Mouse (Mus musculus) forebrain, embryonic 10.5 days (tissue): ENCODE results near the gene Rhbdf2. TPM values are rescaled to one million over a fixed set of nuclear protein-coding genes. Genes with fewer than 3 reads are reported as not detected.

Experiments used
- DNase-seq: peaks from one replicate; pipeline ENCODE4 v3.0.0-alpha.2; 2017; ENCODE audit warnings: low spot score; ENCODE audit errors: extremely low spot score
- H3K27ac ChIP-seq: fragments of 300-500 bp; sonication (generic); 2 replicates; pipeline ENCODE4 v1.5.1; 2016; ENCODE audit warnings: mild to moderate bottlenecking
- H3K27me3 ChIP-seq: fragments of 300-500 bp; sonication (generic); 2 replicates; pipeline ENCODE4 v1.6.1; 2016; ENCODE audit warnings: mild to moderate bottlenecking; ENCODE audit not compliant: poor library complexity, severe bottlenecking
- H3K36me3 ChIP-seq: fragments of 300-500 bp; sonication (generic); replicated peaks from 2 replicates; pipeline ENCODE4 v1.6.1; 2016; ENCODE audit warnings: mild to moderate bottlenecking, moderate library complexity
- H3K4me1 ChIP-seq: fragments of 300-500 bp; sonication (generic); 2 replicates; pipeline ENCODE4 v1.6.1; 2016
- H3K4me3 ChIP-seq: fragments of 300-500 bp; sonication (generic); 2 replicates; pipeline ENCODE4 v1.5.1; 2016; ENCODE audit warnings: mild to moderate bottlenecking, moderate library complexity
- H3K9me3 ChIP-seq: fragments of 300-500 bp; sonication (generic); 2 replicates; pipeline ENCODE4 v1.6.1; 2016; ENCODE audit warnings: mild to moderate bottlenecking, moderate library complexity
- WGBS: fragments of 180-500 bp; shearing (Covaris S2); methylation state at CpG from one replicate; pipeline ENCODE4 v1.1.7; 2016; 5-methylcytosine and 5-hydroxymethylcytosine counted together
- polyA plus RNA-seq: library from polyadenylated mRNA; unstranded; fragments of >200 nt; fragmentation: Nextera tagmentation; extraction: Ambion mirVana; gene quantifications from 2 replicates; pipeline ENCODE4 v1.2.1, GENCODE M21; 2016

Rhbdf2 gene
- polyA plus RNA-seq, 1 experiment from 2014 or later = 3.5 TPM

DNA sequence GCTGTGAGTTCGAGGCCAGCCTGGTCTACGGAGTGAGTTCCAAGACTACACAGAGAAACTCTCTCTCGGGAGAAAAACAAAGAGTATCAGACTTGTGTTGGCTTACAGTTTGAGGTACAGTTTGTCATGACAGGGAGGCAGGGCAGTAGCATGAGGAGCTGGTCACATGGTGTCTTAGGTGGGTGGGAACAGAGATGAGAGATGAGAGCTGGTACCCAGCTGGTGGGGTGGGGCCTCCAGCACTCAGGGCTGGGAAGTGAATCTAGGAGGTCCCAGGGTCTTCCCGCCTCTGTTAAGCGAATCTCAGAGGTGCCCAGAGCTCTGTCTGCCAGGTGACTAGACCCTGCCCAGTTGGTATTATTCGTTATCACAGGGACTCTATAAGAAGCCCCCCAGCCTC is 2.7 kb upstream of the Rhbdf2 start:
- Histone ChIP-seq H3K36me3 (no peaks in the 10 kb centered on the region), H3K4me3 (no peak overlapping the region)

DNA sequence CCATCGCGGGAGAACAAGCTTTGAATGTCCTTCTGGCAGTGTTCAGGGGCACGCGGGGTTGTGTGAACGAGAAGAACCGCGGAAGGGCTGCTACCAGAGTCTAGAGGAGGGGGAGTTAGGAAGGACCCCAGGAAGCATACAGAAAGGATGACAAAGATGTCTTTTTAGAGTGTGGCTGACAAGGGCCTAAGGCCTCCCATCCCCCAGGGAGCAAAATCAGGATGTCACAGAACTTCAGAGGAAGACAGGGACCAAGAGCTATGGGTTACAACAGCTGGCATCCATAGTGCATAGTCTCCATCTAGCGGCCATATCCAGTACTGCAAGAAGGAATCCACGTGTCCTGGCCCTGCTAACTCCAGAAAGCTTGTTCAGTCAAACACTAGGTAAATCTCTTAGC is 1.9 kb upstream of the Rhbdf2 start:
- H3K27ac ChIP-seq = peak overlapping the region; percentile 31; the same call in 1 of the 2 replicates
- H3K36me3 ChIP-seq = no peaks in the 10 kb centered on the region
- H3K4me1 ChIP-seq = peaks cover 28% of the 10 kb centered on the region
- DNase-seq = peak; percentile 85
- H3K9me3 ChIP-seq = no peaks in the 10 kb centered on the region
- H3K27me3 ChIP-seq = peaks cover 17% of the 10 kb centered on the region
- no peak overlapping the region for H3K4me3 ChIP-seq
- 62% methylated on average over 9 of the region's 9 CpGs for WGBS

More for the DNA sequence above, 2.7 kb upstream of the Rhbdf2 start:
- H3K27ac ChIP-seq = no peak overlapping the region
- 87% methylated on average over 6 of the region's 6 CpGs for WGBS
- H3K4me1 ChIP-seq = peaks cover 20% of the 10 kb centered on the region
- H3K9me3 ChIP-seq = no peaks in the 10 kb centered on the region
- peaks cover 9% of the 10 kb centered on the region for H3K27me3 ChIP-seq
- DNase-seq = no peak

DNA sequence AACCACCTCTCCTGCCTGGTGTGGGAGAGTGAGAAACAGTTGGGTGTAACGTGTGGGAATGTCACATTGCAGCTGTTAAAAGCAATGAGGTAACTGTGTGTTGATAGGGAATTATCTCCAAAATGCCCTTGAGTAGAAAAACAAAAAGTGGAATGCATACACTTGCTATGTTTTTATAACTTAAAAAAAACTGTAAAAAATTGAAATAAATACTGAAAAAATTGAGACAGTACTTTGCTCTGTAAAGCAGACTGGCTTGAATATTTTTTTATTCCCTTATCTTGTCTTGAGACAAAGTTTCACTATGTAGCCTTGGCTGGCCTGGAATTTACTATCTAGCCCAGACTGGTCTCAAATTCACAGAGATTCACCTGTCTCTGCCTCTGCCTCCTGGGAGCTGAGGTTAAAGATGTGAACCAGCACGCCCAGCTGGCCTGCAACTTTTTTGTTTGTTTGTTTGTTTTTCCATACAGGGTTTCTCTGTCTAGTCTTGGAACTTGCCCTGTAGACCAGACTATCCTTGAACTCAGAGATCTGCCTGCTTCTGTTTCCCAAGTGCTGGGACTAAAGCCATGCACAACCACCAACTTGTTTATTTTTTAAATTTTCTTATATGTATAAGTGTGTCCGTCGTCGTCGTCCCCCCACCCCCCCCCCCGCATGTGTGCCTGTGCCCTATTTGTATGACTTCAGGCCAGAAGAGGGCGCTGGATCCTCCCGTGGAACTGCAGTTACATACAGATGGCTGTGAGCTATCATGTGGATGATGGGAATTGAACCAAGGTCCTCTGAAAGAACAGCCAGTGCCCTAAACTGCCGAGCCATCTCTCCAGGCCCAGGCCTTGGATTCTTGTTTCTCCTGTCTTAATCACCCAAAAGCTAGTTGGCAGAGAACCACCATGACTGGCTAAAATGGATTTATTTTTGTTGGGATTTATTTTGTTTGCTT is 527 bp upstream of the Rhbdf2 start:
- 44% methylated on average over 10 of the region's 10 CpGs for WGBS
- peaks cover 30% of the 10 kb centered on the region for H3K27me3 ChIP-seq
- peaks cover 42% of the 10 kb centered on the region for H3K4me1 ChIP-seq
- H3K36me3 ChIP-seq = no peaks in the 10 kb centered on the region
- H3K4me3 ChIP-seq = no peak overlapping the region
- no peak overlapping the region for H3K27ac ChIP-seq
- H3K9me3 ChIP-seq = no peaks in the 10 kb centered on the region
- no peak for DNase-seq

DNA sequence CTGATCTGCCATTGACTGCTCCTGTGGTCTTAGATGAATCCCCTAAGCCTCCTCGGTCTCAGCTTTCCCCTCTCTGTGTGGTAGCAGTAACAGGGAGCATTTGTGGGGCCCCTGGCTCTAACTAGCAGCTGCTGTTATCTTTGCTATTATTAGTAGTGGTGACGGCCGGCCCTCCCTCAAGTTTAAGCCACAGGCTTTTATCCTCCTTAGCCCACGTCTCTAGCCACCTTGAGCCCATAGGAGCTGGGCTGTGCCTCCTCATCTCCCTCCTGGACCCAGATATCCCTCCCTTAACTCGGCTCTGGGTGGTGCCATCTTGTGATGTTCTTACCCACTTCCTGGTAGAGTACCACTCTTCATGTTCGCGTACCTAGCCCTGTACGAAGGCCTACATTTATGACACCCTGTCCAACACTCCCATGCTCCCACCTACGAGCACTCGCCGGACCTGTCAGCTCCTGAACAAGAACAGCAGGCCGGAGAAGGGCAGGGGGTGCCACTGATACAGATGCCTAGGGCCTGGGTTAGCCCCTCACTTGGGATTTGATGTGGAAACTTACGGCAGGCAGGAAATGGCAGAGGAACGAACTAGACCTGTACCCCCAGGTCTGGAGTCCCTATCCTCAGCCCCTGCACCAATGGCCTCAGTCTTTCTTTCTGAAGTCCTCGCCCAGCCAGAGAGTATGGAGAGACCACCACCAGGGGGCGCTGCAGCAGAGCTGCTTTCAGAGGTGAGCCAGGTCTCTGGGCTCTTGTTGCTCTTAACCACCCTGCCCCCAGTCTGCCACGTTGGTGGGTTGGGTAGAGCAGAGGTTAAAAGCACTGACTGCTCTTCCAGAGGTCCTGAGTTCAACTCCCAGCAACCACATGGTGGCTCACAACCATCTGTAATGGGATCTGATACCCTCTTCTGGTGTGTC is 1.5 kb downstream of the Rhbdf2 start:
- Histone ChIP-seq H3K27me3 (peaks cover 48% of the 10 kb centered on the region), H3K9me3 (no peaks in the 10 kb centered on the region), H3K27ac (no peak overlapping the region), H3K36me3 (no peaks in the 10 kb centered on the region), H3K4me1 (peaks cover 57% of the 10 kb centered on the region), H3K4me3 (no peak overlapping the region)
- WGBS = 71% methylated on average over 17 of the region's 17 CpGs
- DNase-seq = peak; percentile 72

DNA sequence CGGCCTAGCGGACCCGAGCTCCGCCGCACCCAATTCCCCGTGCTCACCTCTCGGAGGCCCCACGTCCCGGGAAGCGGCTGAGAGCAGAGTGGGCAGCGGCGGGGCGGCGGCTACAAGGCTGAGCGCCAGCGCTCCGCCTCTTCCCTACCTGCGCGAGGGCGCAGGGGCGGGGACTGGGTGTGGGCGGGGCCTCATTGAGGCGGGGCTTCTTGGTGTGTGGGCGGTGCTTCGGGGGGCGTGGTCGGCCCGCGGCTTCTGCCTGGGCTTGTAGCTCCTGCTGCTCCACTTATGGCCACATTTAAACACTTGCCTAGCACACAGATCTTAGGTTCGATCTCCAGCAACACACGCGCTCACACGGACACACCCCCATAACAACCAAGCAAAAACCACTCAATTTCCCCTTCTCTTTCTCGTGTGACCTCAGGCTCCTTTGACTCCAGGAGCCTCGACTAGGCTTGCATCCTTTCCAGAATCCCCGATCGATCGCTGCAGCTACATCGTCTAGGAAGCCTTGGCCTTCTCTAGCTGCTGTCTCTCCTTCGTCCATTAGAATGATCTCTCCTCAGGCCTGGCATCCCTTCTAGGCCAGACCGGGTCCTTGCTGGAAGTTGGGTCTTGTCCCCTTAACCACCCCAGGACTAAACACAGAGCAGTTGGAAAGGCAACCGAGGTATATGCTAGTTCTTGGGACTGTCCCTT is 2.5 kb downstream of the Rhbdf2 start:
- Histone ChIP-seq H3K36me3 (no peaks in the 10 kb centered on the region), H3K4me3 (peak overlapping the region; percentile 70), H3K9me3 (no peaks in the 10 kb centered on the region), H3K27ac (peak overlapping the region; percentile 77), H3K27me3 (peaks cover 48% of the 10 kb centered on the region), H3K4me1 (peaks cover 62% of the 10 kb centered on the region)
- WGBS = 14% methylated on average over 42 of the region's 42 CpGs
- DNase-seq = peak; percentile 91

DNA sequence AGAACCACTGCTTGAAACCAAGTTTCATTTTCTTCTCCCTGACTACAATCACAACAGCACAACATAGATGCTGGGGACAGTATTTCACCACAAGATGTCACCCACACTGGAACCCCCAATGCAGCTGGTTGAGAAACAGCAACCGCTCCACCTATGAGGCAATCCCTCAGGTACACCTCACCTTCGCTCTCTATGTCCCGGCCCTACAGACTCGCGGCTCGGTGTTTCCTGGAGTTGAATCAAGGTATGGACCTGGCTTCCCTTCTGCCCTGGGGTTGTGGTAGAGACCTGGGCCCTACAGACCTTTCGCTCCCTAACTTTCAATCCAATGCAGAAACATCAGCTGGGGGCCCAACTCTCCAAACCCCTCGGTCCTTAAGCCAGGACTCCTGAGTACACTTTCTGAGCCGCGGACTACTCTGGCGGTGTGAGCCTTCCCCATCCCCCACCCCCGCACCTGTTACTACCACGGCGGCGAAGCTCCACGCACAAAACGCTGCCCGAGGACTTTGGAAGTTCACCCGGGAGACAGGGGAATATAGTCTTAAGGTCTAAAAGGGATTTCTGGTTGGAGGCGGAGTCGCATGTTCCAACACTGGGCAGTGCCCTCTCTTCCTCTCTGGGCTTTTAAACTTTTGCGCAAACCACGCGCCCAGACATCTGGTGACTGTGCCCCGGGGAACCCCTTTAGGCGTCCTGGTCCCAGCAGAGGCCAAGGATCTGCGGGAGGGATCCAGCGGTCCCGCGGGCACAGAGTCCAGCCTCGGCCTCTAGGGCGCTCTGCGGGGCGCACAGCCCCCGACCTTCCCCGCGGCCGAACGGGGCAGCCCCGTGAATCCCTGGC is 3.3 kb downstream of the Rhbdf2 start:
- Histone ChIP-seq H3K36me3 (no peaks in the 10 kb centered on the region), H3K4me1 (peaks cover 61% of the 10 kb centered on the region), H3K27ac (peak overlapping the region; percentile 77), H3K9me3 (no peaks in the 10 kb centered on the region), H3K27me3 (peaks cover 48% of the 10 kb centered on the region), H3K4me3 (peak overlapping the region; percentile 70)
- 5% methylated on average over 40 of the region's 40 CpGs for WGBS
- DNase-seq = no peak

DNA sequence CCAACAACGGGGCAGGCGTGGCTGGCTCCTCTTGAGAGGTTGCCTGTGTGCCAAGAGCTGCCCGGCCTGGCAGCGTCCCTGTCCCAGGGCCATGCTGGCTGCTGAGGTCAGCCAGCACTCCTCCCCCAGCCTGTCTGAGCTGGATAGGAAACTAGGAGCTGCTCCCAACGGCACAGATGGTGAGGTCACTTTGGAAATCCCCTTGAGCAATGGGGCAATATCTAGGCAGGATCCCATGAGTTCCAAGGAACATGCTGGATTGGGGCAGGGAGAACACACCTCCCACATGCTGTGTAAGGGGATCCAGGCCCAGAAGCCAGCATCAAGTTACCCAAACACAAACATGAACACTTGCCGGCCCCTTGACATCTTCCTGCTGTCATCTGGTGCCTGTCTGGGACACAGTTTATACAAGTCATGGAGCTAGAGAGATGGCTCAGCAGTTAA is 5.5 kb downstream of the Rhbdf2 start:
- H3K9me3 ChIP-seq = no peaks in the 10 kb centered on the region
- H3K36me3 ChIP-seq = no peaks in the 10 kb centered on the region
- no peak overlapping the region for H3K4me3 ChIP-seq
- H3K27ac ChIP-seq = peak overlapping the region; percentile 53; the same call in 1 of the 2 replicates
- H3K4me1 ChIP-seq = peaks cover 69% of the 10 kb centered on the region
- peaks cover 48% of the 10 kb centered on the region for H3K27me3 ChIP-seq
- DNase-seq = no peak
- 63% methylated on average over 6 of the region's 6 CpGs for WGBS

DNA sequence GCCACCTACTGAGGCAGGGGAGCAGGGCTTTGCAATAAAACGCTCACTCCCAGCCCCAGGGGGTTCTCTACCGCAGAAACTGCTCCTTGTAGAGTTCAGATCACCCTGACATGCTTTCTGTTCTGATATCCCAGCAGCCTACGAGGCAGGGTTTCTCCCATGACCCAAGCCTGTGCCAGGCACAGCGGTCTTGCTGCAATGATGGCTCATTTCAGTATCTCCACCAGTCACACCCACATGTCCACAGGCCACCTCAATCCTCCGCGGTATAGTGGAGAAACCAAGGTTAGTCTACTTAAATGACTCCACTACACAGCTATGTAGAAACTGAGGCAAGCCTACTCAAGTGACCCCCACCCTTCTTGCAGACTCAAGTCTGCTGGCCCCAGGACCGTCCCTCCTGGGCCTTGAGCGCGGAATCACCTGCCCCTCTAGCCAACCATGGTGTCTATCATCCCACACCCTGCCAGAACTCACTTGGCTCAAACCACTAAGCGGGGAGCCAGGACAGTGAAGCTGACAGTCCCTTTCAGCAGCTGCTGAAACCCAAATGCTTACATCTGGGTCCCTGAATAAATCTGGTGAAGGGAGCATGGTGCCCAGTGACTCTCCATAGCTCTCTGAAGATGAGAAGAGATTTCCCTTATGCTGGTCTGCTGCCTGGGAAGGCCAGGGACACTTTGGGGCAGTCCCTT is 6.1 kb downstream of the Rhbdf2 start:
- H3K4me1 ChIP-seq = peaks cover 75% of the 10 kb centered on the region
- peaks cover 48% of the 10 kb centered on the region for H3K27me3 ChIP-seq
- no peaks in the 10 kb centered on the region for H3K9me3 ChIP-seq
- WGBS = 83% methylated on average over 10 of the region's 10 CpGs
- H3K4me3 ChIP-seq = no peak overlapping the region
- no peaks in the 10 kb centered on the region for H3K36me3 ChIP-seq
- peak overlapping the region; percentile 53; the same call in 1 of the 2 replicates for H3K27ac ChIP-seq
- DNase-seq = no peak

DNA sequence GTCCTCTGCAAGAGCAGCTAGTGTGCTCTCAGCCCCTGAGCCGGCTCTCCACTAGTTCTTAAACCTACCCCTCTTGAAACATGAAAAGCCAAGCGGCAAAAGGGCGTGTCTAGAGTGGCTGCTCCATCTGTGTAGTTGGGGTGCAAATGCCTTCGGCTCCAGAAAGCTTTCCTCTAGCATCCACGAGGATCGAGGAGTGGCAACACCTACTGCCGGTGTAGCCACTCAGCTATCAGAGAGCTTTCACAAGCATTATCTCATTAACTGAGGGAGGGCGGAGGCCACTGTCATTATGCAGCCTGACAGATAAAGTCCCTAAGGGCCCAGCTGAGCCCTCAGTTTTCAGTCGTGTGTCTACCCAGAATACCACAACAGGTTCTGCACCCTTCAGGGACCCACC is 6.7 kb downstream of the Rhbdf2 start:
- Histone ChIP-seq H3K27me3 (peaks cover 45% of the 10 kb centered on the region), H3K9me3 (no peaks in the 10 kb centered on the region), H3K4me1 (peaks cover 81% of the 10 kb centered on the region), H3K4me3 (no peak overlapping the region), H3K36me3 (no peaks in the 10 kb centered on the region), H3K27ac (no peak overlapping the region)
- no peak for DNase-seq
- WGBS = 55% methylated on average over 9 of the region's 9 CpGs

DNA sequence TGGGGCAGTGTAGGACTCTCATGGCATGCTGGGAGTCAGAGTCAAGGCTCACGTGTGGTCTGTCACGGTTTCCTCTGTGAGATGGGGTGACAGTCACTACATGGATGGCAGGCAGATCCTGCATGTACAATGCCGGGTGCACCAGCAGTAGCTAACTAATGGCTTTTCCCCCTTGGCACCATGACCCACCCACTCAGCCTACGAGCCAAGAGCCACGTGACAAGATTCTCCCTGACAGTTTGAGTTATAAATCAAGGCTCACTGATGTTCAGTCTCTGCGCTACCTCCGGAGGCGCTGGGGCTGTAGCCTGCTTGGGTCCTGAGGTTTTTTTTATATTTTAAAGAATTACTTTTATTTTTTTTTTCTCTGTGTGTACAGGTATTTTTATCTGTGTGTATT is 7.3 kb downstream of the Rhbdf2 start:
- no peak overlapping the region for H3K4me3 ChIP-seq
- 93% methylated on average over 8 of the region's 8 CpGs for whole genome bisulfite sequencing
- peaks cover 82% of the 10 kb centered on the region for H3K4me1 ChIP-seq

DNA sequence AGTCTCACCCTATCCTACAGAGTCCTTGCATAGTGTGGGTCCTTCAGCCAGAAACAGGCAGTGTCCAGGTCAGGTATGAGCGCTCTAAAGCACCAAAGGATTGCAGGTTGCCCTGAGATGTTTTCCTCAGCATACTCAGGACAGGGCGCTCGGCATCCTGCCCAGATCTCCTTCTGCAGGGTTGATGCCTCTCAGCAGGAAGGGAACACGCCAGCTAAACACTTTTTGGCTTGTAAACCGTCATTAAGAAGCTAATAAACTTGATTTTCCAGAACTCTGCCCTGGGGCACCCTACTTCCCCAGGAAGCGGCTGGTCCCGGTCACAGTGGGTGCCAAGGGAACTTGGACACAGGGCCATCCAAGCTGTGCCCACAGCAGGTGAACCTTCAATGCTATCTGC is 7.7 kb downstream of the Rhbdf2 start:
- H3K4me1 ChIP-seq = peaks cover 78% of the 10 kb centered on the region
- no peaks in the 10 kb centered on the region for H3K36me3 ChIP-seq
- H3K9me3 ChIP-seq = no peaks in the 10 kb centered on the region
- 89% methylated on average over 7 of the region's 7 CpGs for WGBS
- H3K27me3 ChIP-seq = peaks cover 36% of the 10 kb centered on the region
- H3K4me3 ChIP-seq = no peak overlapping the region
- no peak for DNase-seq
- no peak overlapping the region for H3K27ac ChIP-seq

More for the DNA sequence above, 7.3 kb downstream of the Rhbdf2 start:
- Histone ChIP-seq H3K36me3 (no peaks in the 10 kb centered on the region), H3K27ac (no peak overlapping the region), H3K27me3 (peaks cover 40% of the 10 kb centered on the region), H3K9me3 (no peaks in the 10 kb centered on the region)
- no peak for DNase-seq
